Mouse (Mus musculus) kidney, embryonic 15.5 days (tissue): ENCODE measurements at regions not wholly inside any gene's neighbourhood (a gene's known extent, or its start where the extent isn't known, plus 50 kb on each side); places are given as distances from the start of the nearest gene placed in this dataset.
"Not testable (repeated sequence)": the region's sequence is repeated elsewhere in the genome, so short reads cannot be mapped to it uniquely, and the experiment has no call there.

ENCODE experiments used
- ATAC-seq: fragments of 200-750 bp; cut with Nextera tagmentation; replicated peaks from 2 replicates; pipeline ENCODE4 v1.8.0; 2017; ENCODE audit warnings: moderate TSS enrichment; ENCODE audit not compliant: low FRiP score
- H3K27ac ChIP-seq: fragments of 300-500 bp; sonication (generic); 2 replicates; pipeline ENCODE4 v1.5.1; 2015; ENCODE audit warnings: mild to moderate bottlenecking, inconsistent platforms
- H3K27me3 ChIP-seq: fragments of 300-500 bp; sonication (generic); 2 replicates; pipeline ENCODE4 v1.6.1; 2015; ENCODE audit warnings: inconsistent platforms
- H3K36me3 ChIP-seq: fragments of 300-500 bp; sonication (generic); 2 replicates; pipeline ENCODE4 v1.6.1; 2015; ENCODE audit warnings: inconsistent platforms
- H3K4me1 ChIP-seq: fragments of 300-500 bp; sonication (generic); 2 replicates; pipeline ENCODE4 v1.6.1; 2015; ENCODE audit warnings: inconsistent platforms
- H3K4me2 ChIP-seq: fragments of 300-500 bp; sonication (generic); 2 replicates; pipeline ENCODE4 v1.6.1; 2015; ENCODE audit warnings: moderate library complexity, mild to moderate bottlenecking, inconsistent platforms
- H3K4me3 ChIP-seq: fragments of 300-500 bp; sonication (generic); replicated peaks from 2 replicates; pipeline ENCODE4 v1.5.1; 2015; ENCODE audit warnings: mild to moderate bottlenecking, inconsistent platforms
- H3K9ac ChIP-seq: fragments of 300-500 bp; sonication (generic); 2 replicates; pipeline ENCODE4 v1.6.1; 2015; ENCODE audit warnings: mild to moderate bottlenecking, inconsistent platforms
- H3K9me3 ChIP-seq: fragments of 300-500 bp; sonication (generic); replicated peaks from 2 replicates; pipeline ENCODE4 v1.6.1; 2016; ENCODE audit warnings: inconsistent platforms
- WGBS: fragments of 180-500 bp; shearing (Covaris S2); methylation state at CpG from one replicate; pipeline ENCODE4 v1.1.7; 2015; ENCODE audit warnings: mixed read lengths; 5-methylcytosine and 5-hydroxymethylcytosine counted together

DNA sequence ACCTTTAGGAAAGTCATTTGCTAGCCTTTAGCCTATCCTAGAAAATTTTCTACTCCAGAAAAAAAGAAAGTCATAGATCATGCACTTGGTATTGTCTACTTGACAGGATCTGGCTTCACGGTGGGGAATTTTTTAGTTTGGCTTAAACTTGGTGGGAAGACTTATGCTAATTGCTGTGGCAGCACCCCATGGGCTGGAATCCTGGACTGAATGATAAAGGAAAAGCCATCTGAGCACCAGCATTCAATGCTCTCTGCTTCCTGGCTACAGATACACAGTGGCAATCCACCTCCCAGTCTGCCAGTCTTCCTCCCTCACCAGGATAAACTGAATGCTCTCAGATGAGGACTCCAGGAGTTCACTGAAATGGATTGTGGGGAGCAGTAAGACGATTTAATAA lies 220.1 kb downstream of the Diras2 start:
- no peaks in the 10 kb centered on the region for H3K4me1 ChIP-seq
- WGBS = 29% methylated on average over 2 of the region's 2 CpGs
- H3K9me3 ChIP-seq = no peaks in the 10 kb centered on the region
- no peak overlapping the region for H3K4me2 ChIP-seq
- H3K36me3 ChIP-seq = no peaks in the 10 kb centered on the region
- no peak overlapping the region for H3K9ac ChIP-seq
- ATAC-seq = no peak
- no peak overlapping the region for H3K4me3 ChIP-seq
- no peaks in the 10 kb centered on the region for H3K27me3 ChIP-seq
- no peak overlapping the region for H3K27ac ChIP-seq

DNA sequence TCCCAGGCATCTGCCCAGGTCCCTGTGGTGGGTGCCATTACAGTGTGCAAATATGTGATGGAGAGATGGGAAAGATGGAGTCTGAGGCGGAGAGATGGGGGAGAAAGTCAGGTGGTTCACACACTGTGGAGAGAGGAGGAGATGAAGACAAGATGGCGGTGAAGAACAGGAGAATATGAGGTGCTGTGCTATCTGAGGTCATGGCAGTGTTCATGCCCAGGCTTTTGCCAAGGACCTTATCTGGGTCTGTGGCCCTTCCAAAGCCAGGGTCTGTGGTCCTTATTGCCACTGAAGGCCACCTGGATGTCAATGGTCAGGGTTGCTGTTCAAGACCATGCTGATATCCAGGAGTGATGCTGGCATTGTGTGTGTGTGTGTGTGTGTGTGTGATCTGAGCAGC lies 212.8 kb downstream of the Diras2 start:
- Histone ChIP-seq H3K4me3 (no peak overlapping the region), H3K9ac (no peak overlapping the region), H3K4me1 (no peaks in the 10 kb centered on the region), H3K27ac (no peak overlapping the region), H3K36me3 (no peaks in the 10 kb centered on the region), H3K27me3 (no peaks in the 10 kb centered on the region), H3K4me2 (no peak overlapping the region), H3K9me3 (no peaks in the 10 kb centered on the region)
- 94% methylated on average over 2 of the region's 2 CpGs for WGBS
- ATAC-seq = no peak

- no peaks in the 10 kb centered on the region for H3K27me3 ChIP-seq
- no peak overlapping the region for H3K27ac ChIP-seq
- ATAC-seq = no peak
- no peak overlapping the region for H3K9ac ChIP-seq
- H3K4me3 ChIP-seq = no peak overlapping the region
- WGBS = 62% methylated on average over 3 of the region's 3 CpGs
- no peak overlapping the region for H3K4me2 ChIP-seq
- H3K9me3 ChIP-seq = no peaks in the 10 kb centered on the region
- H3K36me3 ChIP-seq = no peaks in the 10 kb centered on the region
- H3K4me1 ChIP-seq = no peaks in the 10 kb centered on the region
Observed at GRCm38 (mm10) chr13:52323691-52324090, 207.4 kb downstream of the Diras2 start.

DNA sequence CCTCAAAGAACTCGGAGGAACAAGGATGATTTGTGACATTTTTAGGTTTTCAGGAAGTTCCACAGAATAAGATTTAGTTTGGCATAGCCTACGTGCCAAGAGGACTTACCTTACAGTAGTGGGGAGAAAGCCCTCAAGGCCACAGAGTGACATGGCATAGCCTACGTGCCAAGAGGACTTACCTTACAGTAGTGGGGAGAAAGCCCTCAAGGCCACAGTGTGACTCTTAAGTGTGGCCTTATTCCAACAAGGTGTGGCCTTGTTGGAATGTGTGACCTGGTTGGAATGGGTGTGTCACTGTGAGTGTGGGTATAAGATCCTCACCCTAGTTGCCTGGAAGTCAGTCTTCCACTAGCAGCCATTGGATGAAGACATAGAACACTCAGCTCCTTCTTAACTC lies 206.7 kb downstream of the Diras2 start:
- ATAC-seq, H3K4me2 ChIP-seq, H3K4me1 ChIP-seq, H3K27ac ChIP-seq, H3K9ac ChIP-seq, H3K9me3 ChIP-seq, H3K36me3 ChIP-seq, H3K27me3 ChIP-seq, H3K4me3 ChIP-seq: not testable (repeated sequence)
- 82% methylated on average over 3 of the region's 3 CpGs for WGBS

DNA sequence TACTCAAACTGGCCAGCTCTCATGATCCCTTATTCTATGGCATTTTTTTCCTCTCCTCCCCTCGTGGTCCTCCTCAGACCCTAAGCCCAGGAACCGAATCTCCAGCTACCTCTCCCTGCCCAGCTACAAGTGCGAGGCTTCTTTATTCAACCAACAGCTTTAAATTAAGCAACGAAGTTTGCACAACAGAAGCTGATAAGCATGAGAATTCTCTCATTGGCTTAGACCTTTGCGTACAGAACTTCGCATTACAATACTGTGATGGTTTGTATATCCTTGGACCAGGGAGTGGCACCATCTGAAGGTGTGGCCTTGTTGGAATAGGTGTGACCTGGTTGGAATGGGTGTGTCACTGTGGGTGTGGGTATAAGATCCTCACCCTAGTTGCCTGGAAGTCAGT lies 205.4 kb downstream of the Diras2 start:
- 88% methylated on average over 6 of the region's 6 CpGs for WGBS
- not testable (repeated sequence) for H3K27me3 ChIP-seq, H3K9ac ChIP-seq

GRCm38 (mm10) chr13:52327734-52328133 lies 203.3 kb downstream of the Diras2 start:
- Histone ChIP-seq H3K36me3 (no peaks in the 10 kb centered on the region), H3K27ac (no peak overlapping the region), H3K27me3 (no peaks in the 10 kb centered on the region), H3K9ac (no peak overlapping the region), H3K4me2 (no peak overlapping the region), H3K4me3 (no peak overlapping the region), H3K9me3 (no peaks in the 10 kb centered on the region), H3K4me1 (no peaks in the 10 kb centered on the region)
- ATAC-seq = no peak
- WGBS = 86% methylated on average over 9 of the region's 9 CpGs

More for the DNA sequence above, 205.4 kb downstream of the Diras2 start:
- H3K4me1 ChIP-seq, H3K4me3 ChIP-seq, ATAC-seq, H3K27ac ChIP-seq, H3K9me3 ChIP-seq, H3K4me2 ChIP-seq, H3K36me3 ChIP-seq: not testable (repeated sequence)

- no peaks in the 10 kb centered on the region for H3K9me3 ChIP-seq
- H3K4me3 ChIP-seq = no peak overlapping the region
- WGBS = 38% methylated on average over 8 of the region's 8 CpGs
- ATAC-seq = no peak
- H3K4me1 ChIP-seq = no peaks in the 10 kb centered on the region
- H3K36me3 ChIP-seq = no peaks in the 10 kb centered on the region
- no peaks in the 10 kb centered on the region for H3K27me3 ChIP-seq
- no peak overlapping the region for H3K27ac ChIP-seq
- H3K9ac ChIP-seq = no peak overlapping the region
- H3K4me2 ChIP-seq = no peak overlapping the region
Observed at GRCm38 (mm10) chr13:52328766-52329165, 202.3 kb downstream of the Diras2 start.

DNA sequence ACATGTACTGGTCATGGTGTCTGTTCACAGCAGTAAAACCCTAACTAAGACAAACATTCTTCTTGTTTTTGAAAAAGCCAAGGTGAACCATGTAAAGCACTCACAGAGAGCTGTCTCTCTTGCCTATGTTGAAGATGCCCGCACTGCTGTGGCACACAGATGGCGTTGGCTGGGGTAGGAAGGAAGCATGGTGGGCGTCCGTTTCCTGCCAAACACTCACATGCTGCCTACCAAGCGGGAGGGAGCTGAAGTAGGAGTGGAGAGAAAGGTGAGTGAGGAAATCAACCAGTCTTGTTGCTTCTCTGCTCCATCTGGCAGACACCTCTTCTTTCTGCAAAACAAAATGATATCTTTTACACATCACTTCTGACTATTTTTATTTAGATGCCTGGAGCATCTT lies 200.0 kb downstream of the Diras2 start:
- Histone ChIP-seq H3K9ac (no peak overlapping the region), H3K36me3 (no peaks in the 10 kb centered on the region), H3K4me1 (no peaks in the 10 kb centered on the region), H3K4me2 (no peak overlapping the region), H3K4me3 (no peak overlapping the region), H3K27ac (no peak overlapping the region), H3K9me3 (no peaks in the 10 kb centered on the region), H3K27me3 (no peaks in the 10 kb centered on the region)
- ATAC-seq = no peak
- WGBS = 89% methylated on average over 5 of the region's 5 CpGs

- Histone ChIP-seq H3K9ac (no peak overlapping the region), H3K27me3 (no peaks in the 10 kb centered on the region), H3K4me2 (no peak overlapping the region), H3K27ac (no peak overlapping the region), H3K9me3 (no peaks in the 10 kb centered on the region), H3K36me3 (no peaks in the 10 kb centered on the region), H3K4me1 (no peaks in the 10 kb centered on the region), H3K4me3 (no peak overlapping the region)
- no peak for ATAC-seq
- WGBS = 79% methylated on average over 3 of the region's 3 CpGs
Observed at GRCm38 (mm10) chr13:52334962-52335361, 196.1 kb downstream of the Diras2 start.

DNA sequence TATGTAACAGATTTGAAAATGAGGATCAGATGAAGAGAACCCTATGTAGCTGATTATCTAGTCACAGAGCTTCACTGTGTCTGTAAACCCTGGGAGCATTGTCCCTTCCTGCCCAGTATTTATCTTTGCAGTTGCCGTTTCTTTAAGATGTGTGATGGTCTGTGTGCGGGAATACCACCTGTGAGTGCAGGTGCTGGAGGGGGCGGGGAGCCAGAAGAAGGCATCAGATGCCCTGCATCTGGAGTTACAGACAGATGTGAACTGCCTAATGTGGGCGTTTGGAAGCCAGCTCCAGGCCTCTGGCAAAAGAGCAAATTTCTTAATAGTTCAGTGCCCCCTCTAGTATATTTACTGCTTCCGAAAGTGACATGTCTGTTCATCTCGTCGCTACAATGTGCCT lies 193.1 kb downstream of the Diras2 start:
- Histone ChIP-seq H3K27ac (no peak overlapping the region), H3K27me3 (no peaks in the 10 kb centered on the region), H3K4me3 (no peak overlapping the region), H3K4me2 (no peak overlapping the region), H3K4me1 (no peaks in the 10 kb centered on the region), H3K9ac (no peak overlapping the region), H3K36me3 (no peaks in the 10 kb centered on the region), H3K9me3 (no peaks in the 10 kb centered on the region)
- 66% methylated on average over 7 of the region's 7 CpGs for WGBS
- no peak for ATAC-seq

- 48% methylated on average over 10 of the region's 10 CpGs for WGBS
- Histone ChIP-seq H3K9me3 (no peaks in the 10 kb centered on the region), H3K4me3 (no peak overlapping the region), H3K27ac (no peak overlapping the region), H3K27me3 (no peaks in the 10 kb centered on the region), H3K36me3 (no peaks in the 10 kb centered on the region), H3K4me2 (no peak overlapping the region), H3K4me1 (no peaks in the 10 kb centered on the region), H3K9ac (no peak overlapping the region)
- ATAC-seq = no peak
Observed at GRCm38 (mm10) chr13:52339156-52339555, 191.9 kb downstream of the Diras2 start.

- Histone ChIP-seq H3K36me3 (no peaks in the 10 kb centered on the region), H3K4me2 (no peak overlapping the region), H3K4me1 (no peaks in the 10 kb centered on the region), H3K4me3 (no peak overlapping the region), H3K9me3 (no peaks in the 10 kb centered on the region), H3K27me3 (no peaks in the 10 kb centered on the region), H3K9ac (no peak overlapping the region), H3K27ac (no peak overlapping the region)
- WGBS = 94% methylated on average over 8 of the region's 8 CpGs
- ATAC-seq = no peak
Observed at GRCm38 (mm10) chr13:52341981-52342380, 189.1 kb downstream of the Diras2 start.

DNA sequence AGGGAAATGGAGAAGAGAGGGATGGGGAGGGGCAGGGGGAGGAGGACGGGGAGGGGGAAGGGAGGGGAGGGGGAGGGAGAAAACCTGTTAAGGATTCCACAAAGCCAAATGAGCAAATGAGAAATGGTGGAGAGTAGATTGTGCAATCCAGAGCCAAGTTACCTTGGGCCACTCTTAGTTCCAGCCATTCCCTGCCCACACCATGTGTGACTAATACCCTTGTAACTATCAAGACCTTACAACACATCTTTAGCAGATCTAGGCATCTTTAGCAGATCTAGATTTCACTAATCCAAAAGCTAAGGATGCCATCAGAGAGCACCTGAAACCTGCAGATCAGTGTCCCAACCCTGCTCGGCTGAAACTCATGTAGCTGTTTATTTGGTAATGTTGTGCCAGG lies 186.7 kb downstream of the Diras2 start:
- H3K27me3 ChIP-seq = no peaks in the 10 kb centered on the region
- no peaks in the 10 kb centered on the region for H3K4me1 ChIP-seq
- H3K4me2 ChIP-seq = no peak overlapping the region
- 64% methylated on average over 2 of the region's 2 CpGs for WGBS
- no peaks in the 10 kb centered on the region for H3K9me3 ChIP-seq
- H3K27ac ChIP-seq = no peak overlapping the region
- no peaks in the 10 kb centered on the region for H3K36me3 ChIP-seq
- ATAC-seq = no peak
- H3K9ac ChIP-seq = no peak overlapping the region
- no peak overlapping the region for H3K4me3 ChIP-seq
